Comparison of ENCODE assay signal across 21 mouse cellular contexts in genomic region chr19:59472844-59473243, GRCm38 (mm10). TPM values are rescaled to one million over a fixed set of nuclear protein-coding genes. Genes with fewer than 3 reads are reported as not detected.
"Had no signal": no experiment of that assay in that cellular context is flagged by ENCODE, and none has a peak within 500 bp of the region (broad histone marks: within the 10 kb centered on the region; RNA-seq: fewer than 3 reads in every experiment).

No protein-coding gene starts in this region.

- ATAC-seq: hindbrain, embryonic 16.5 days; inflammation-experienced regulatory T-cells, adult 6 months; intestine, embryonic 15.5 days; intestine, postnatal 0 days had no signal

- DNase-seq: gastrocnemius, adult 2 months; gastrocnemius, postnatal 10 days; gastrocnemius, postnatal 25 days; heart, adult 18-20 months; heart, postnatal 10 days; heart, postnatal 4 days; kidney, adult 18-20 months; kidney, adult 8-10 months; kidney, postnatal 10 days; kidney, postnatal 25 days; kidney, postnatal 4 days; liver; liver, embryonic 13.5 days had no signal

RNA-seq across cellular contexts. Expression of gene Emx2, which starts 14.7 kb away (rescaled TPM):
- polyA plus RNA-seq: heart, embryonic 12.5 days; heart, embryonic 14.5 days; heart, embryonic 16.5 days; hindbrain, embryonic 14.5 days; hindbrain, embryonic 16.5 days; inflammation-experienced regulatory T-cells, adult 6 months; intestine, postnatal 0 days; liver, embryonic 13.5 days had no signal
